Mouse (Mus musculus): Measurements from ENCODE around the gene Cpa5.

Cpa5 gene

DNA sequence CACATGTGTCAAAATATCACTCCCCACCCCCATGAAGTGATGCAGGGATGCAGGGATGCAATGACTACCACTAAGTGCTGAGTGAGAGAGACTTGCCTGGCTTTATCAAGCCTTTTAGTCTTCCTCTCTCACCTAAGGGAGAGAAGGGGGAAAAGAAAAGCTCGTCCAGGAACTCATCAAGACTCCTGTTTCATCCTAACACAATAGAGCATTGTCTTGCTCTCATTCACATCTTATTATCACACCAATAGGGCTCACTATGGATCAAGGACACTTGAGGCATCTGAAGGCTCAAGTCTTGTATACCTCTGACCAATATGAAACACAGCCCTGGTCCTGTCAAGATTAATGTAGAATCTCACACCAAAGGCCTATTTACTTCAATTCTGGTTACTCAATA, 9.8 kb upstream of the Cpa5 start:
- no peak for DNase-seq (ENCODE audit: extremely low spot score, low spot score)

DNA sequence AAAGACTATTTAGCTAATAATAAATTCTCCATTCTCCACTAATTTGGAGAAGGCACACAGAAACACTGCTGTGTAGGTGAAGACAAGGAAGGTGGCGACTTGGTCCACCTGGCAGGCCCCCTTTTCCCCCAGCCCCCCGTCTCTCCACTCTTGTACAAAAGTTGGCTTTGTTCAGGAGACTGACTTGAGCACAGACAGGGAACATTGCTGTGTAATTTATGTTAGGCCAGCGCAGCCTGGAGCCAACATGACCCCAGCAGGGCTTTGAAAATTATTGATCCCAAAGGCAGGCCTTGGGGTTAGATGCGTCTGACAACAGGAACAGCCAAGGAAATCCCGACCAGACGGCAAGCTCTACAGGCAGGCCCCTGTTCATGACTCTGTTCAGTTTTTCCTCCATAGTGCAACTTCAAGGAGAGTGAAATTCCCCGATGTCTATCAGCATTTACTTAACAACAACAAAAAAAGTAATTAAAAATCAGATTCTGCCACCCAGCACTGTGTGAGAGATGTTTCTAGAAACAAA, 6.4 kb upstream of the Cpa5 start:
- DNase-seq (ENCODE audit: extremely low spot score, low spot score) = no peak

DNA sequence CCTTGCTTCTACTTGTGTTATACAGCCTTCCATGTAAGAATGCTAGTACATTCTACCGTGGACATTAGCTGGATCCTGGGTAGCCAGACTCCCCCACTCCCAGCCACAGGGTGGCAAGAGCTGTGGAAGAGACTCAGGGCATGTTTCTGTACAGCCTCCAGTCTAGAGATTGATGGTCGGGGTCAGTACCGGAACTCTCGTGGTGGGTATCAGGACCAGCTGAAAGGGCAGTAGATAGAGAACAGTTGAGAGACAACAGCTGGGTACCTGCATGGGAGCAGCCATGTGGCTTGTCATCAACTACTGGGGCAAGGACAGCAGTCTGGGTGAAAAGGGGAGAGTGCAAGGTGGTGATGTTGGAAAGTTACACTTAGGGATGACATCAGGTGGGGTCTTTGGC, 5.7 kb upstream of the Cpa5 start:
- no peak for DNase-seq (ENCODE audit: extremely low spot score, low spot score)

DNA sequence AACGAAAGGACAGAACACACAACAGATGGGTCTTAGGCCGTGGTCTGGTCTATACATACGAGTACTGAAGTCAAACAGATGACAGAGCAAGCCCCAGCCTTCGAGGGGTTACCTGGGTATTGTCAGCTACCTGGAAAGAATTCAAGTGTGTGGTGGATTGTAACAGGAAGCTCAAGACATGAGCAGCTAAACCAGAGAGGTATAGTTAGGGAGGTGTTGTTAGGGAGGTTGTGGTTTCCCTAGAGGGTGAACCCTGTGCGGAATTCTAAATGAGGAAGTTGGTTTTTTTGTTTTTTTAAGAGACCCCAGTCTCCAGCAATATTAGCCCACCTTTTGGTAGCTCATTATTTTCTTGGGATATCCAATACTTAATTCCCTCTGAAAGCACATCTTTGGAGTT, 5.1 kb upstream of the Cpa5 start:
- no peak for DNase-seq (ENCODE audit: extremely low spot score, low spot score)

DNA sequence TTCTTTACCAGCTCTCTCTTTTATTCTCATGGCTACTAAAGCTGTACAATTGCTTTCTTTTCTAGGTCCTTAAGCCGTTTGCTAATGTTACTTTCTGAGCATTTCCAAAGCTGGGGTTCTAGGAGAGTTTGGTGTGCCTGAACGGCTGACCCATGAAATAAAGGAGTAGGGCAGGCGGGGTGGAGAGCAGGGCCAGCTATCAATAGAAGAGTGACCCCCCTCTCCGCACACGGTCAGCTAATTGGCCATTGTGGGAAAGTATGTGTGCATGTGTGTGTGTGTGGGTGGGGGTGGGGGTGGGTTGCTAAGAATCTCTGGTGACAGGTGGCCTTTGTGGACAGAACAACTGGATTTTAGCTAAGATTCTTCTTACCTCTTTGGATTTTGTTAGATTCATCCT, 402 bp downstream of the Cpa5 start:
- DNase-seq (ENCODE audit: extremely low spot score, low spot score) = no peak

DNA sequence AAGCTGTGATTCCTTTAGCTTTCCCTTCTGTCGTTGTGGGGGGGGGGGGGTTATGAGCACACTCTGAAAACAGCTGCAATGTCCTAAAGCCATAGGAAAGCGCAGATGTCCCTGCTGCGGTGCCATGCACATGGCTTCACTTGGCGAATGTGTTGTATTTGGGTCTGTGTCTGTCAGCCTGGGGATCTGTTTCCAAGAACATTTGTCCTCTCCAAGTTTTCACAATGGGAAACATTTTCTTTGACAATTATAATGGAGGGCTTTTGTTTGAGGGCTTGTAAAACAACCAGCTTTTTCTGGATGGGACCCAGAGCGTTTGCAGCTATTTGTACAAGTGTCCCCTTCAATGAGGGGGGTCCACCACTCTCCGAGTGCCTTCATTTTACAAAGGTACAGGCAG, 3.4 kb downstream of the Cpa5 start:
- no peak for DNase-seq (ENCODE audit: extremely low spot score, low spot score)

DNA sequence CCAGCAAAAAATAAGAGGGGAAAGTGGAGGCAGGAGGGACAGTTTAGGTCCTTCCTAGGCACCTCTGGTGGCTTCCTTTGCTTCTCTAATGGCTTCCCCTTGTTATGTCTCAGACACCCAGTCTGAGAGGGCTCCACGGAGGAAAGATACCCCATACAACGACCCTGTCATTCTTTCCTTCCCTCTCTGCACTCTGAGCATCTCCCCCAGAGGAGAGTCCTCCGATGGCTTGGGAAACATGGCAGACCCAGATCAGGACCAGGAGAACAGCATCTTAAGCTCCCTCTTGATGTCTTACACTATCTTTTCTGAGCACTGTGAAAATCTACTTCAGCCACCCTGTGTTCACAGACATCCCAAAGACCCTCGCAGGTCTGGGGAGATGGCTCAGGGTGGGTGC, 4.9 kb downstream of the Cpa5 start:
- DNase-seq (ENCODE audit: extremely low spot score, low spot score) = no peak

DNA sequence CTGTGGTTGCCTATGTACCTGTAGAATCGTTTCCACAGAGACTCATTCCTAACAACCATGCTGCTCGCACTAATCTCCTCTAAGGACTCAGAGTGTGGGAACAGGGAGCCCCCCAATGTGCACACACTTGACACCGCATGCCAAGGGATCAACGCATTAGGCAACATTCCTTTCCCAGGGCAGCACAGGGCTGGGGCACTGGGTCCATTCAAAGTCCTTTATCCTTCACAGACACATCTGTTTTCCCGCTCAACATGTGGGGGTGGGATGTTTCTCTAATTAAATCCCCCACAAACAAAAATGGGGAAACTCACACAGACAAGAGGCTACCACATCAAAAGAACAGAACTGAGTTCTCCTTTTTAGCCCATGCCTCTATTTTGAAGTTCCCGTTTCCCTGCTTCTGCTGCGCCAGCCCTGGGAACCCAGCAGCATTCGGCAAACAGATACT, 5.7 kb downstream of the Cpa5 start:
- DNase-seq (ENCODE audit: extremely low spot score, low spot score) = peak; percentile 67

DNA sequence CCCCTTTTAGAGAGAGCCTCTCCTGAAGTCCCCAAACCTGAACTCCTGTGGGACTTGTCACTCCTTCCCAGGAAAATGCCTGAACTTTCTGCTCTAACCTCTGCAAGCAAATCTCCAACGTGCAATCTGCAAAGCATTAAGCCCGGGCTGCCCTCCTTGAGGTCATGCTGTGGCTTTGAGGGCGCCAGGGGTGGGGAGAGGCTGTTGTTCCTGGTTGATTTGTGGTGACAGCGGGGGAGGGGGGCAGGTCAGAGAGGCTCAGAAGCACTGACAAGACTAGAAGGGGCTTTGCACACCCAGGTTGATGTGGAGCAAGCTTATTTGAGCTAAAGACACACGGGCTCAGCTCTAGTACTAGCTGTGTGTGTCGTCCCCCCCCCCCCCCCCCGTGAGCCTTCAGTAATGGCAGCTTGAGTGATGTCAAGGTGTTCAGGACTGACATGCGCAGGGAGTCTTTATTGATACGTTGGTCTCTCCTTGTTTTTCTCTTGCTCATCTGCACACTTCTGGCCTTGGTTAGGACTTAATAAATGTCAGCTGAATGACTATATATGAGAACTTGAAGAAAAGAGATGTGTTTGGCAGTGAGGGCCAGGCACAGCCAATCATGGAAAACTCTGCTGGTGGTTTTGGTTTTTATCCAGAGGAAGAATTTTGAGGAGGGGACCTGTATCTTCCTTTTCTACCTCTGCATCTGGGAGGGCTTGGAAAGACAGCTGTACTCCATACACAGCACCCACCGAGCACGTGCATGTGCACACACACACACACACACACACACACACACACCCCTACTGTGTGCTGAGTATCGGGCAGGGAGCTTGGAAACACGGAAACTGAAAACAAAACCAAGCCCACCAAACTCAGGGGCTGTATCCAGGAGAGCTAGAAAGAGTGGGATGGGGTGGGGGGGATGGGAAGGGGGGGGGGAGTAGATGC, 6.5 kb downstream of the Cpa5 start:
- DNase-seq (ENCODE audit: extremely low spot score, low spot score) = peak; percentile 92

DNA sequence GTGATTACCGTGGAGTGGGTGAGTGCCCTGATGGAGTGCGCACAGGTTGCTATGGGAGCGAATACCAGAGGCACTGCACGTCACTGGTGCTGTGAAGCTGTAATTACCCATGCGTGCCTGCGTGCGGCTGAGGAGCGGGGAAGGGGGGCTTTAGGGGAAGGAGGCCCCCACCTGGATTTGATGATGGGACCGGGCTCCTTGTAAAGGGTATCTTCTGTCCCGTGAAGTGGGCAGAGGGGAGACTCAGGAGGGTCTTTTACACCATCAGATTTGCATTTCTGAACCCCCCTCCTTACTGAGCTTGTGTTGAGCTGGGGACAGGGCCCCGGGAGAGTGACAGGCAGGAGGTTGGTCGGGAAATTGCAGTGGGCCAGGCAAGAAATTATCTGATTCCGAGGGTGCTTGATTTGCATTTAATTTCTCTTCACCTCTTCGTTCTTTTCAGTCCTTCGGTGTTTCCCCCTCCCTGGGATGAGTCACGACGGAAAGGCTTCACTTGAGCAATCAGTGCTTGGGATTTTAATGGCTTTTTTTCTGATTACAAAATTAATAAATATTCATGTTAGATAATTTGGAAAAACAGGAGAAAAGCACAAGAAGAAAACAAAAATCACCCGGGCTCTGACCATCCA, 7.3 kb downstream of the Cpa5 start:
- peak; percentile 71 for DNase-seq (ENCODE audit: extremely low spot score, low spot score)

DNA sequence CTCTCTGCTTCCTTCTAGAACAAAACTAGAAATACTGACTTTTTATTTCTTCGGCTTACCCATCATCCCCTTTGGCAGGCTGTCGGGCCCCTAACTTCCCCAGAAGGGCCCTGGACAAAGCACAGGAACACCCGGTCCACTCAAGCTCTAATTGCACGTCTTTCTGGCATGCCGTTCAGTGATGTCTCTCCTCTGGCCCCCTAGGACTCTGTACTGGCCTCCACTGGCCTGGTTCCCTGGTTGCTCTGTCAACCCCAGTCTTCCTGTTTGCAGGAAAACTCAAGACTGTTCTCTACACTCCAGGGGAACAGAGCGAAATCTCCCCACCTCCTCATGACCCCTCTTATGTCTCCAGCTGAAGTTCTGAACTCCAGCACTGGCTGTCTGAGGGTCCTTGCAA, 7.9 kb downstream of the Cpa5 start:
- no peak for DNase-seq (ENCODE audit: extremely low spot score, low spot score)

DNA sequence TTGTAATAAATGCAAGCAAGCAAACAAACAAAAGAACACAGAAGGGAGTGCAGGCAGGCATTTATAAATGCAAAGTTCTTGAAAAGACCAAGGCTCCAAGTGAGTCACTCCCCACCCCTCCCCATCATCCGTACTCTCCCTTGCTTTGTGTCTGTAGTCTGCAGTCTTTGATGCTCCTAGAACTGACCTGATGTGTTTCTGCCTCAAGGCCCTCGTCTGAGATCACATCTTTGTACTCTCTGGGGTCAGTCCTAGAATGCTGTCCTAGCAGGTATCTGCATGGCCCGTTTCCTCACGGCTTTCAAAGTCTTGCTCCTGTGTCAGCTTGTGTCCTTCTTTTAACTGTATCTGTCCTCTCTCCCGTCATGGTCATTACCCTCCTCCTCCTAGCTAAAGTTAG, 8.8 kb downstream of the Cpa5 start:
- DNase-seq (ENCODE audit: extremely low spot score, low spot score) = no peak

DNA sequence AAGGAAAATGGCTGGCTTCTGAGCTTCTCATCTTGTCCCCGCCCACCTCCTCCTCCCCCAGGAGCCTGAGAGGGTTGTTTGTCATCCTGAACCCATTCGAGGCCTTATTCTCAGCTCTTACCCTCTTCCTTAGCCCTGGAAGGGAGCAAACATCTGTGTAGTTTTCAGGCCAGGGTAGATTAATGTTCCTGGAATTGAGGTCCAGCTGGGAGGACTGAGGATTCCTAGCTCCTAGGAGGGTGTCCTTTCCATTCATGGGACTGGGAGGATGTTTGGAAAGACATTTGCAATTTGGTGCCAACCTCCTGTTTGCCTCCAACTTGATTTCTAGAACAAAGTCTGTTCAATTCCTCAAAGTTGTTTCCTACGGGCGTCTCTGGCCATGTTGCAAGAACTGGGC, 9.8 kb downstream of the Cpa5 start:
- no peak for DNase-seq (ENCODE audit: extremely low spot score, low spot score)

DNA sequence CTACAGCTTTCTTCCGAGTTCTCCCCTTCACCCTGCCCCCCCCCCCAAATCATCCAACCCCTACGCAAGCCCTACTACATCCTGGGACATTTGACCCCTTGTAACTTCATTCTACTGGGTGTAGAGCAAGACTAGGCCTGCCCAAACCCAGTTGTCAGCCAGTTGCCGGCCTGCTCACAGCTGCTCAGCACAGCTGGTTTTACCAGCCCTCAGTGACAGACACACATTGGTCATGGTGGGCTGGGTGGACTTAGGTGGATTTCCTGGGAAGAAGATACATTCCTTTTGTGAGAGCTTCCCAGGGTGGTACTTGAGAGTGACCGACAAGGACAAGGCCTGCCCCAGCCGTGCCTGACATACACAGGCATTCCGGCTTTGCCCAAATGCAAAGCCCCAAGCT, 10.2 kb downstream of the Cpa5 start:
- no peak for DNase-seq (ENCODE audit: extremely low spot score, low spot score)

DNA sequence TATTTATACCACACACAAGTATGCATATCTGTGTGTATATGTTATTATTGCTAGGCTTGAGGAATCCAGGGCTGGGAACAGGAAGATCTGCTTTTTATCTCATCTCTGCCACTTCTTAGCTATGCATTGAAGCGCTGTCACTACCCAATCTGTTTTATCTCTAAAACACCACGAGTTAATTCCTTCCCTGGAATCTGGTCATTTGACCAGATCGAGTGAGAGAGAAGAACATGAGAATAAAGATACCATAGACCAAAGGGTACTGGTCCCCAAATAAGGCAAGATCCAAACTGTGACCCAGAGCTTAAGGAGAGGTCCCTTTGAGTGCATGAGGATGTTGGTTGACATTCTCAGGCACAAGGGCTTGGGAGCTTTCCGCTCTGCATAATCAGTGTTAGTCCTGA, 11.2 kb downstream of the Cpa5 start:
- DNase-seq (ENCODE audit: extremely low spot score, low spot score) = no peak

DNA sequence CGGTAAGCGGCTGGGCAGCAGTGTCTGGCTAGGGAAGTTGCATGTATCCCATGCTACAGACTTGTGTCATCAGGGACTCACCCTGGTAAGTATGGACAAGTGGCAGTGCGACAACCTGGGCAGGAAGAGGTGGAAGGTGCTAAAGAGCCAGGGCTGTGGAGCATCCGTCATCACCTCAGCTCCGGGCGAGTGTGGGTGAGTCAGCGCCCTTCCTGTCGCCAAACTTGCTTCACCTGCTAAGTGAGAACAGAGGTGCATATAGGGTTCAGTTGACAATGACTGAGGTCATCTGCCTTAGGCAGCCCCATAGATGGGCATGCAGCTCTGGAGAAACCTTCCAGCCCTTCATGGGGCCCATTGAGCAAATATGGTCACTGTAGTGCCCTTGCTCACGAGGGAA, 14.0 kb downstream of the Cpa5 start:
- no peak for DNase-seq (ENCODE audit: extremely low spot score, low spot score)

DNA sequence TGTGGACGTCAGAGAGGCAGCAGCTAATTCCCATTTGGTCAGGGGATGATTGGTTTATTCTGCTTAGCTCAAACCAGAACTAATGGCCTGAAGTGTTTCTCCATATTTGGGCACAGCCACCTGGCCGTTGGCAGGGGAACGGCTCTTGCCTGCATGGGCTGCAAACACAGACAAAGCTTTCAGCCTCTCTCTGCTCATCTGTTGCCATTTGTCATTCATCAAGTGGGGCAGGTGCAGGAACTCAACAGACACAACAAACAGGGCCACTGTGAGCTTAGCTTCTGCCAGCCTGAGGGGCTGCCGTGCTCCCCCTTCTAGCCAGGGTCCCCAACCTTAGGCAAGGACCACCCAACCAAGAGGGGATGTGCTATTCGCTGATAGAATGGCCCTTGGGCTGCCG, 17.3 kb downstream of the Cpa5 start:
- no peak for DNase-seq (ENCODE audit: extremely low spot score, low spot score)

DNA sequence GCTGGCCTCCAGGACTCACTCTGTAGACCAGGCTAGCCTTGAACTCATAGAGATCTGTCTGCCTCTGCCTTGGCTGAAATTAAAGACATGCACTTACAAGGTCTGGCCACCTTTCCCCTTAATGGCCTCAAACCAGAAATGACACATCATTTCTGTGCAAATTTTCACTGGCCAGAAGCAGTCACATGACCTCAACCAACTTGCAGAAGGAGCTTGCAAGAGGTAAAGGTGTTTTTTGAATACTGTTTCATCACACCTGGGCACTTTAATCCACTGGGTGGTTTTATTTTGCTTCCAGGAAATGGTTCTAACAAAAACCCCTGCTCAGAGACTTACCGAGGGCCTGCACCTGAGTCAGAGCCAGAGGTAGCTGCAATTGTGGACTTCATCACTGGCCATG, 19.2 kb downstream of the Cpa5 start:
- DNase-seq (ENCODE audit: extremely low spot score, low spot score) = no peak

DNA sequence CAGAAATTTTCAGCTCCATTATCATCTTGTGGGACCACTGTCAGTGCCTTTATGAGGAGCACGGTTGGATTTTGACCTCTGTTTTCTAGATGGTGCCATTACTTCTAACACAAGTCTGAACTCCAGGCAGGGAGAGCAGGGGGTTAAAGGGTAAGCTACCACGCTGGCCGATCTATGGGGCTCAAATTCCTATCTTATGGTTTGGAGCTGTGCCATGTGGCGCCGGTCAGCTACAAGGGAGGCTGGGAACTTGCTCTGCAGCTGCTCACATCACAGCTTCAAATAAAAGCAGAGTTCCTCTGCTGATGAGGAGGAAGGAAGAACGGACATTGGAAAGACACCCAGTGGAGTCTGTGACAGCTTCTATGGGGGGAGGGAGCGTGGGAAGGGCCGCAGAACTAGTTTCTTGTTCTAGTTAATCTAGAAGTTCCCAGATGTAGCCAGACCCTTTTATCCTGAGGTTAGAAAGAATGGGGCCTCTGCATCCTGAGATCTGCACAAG, 24.6 kb downstream of the Cpa5 start:
- DNase-seq (ENCODE audit: extremely low spot score, low spot score) = no peak

DNA sequence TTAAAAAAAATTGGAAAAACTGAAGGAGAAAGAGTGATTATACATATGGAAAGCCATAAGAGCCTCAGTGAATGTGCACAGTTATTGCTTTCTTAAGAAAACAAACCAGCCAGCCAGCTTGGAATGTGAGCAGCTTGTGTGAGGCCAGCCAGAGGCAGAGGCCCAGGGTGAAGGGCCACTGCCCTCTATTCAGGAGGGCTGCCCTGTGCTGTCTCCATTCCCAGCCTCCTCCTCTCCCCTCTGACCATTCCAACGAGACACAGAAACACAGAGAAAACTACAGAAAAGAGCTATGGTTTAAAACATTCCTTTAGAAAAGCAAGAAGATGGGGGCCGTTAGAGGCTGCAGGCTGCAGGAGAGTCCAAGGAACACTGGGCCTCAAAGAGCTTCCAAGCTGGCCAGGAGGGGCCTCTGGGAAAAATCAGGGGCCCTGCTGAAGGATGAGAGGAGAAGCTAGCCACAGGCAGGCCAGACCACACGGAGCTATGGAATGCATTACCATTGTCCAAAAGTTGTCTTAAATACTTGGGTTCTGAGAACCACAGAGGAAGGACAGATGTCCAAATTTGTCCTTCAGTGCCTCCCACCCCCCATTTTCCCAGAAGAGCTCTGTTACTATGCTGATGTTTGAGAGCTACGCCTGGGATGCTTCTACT, 25.5 kb downstream of the Cpa5 start:
- peak; percentile 64 for DNase-seq (ENCODE audit: extremely low spot score, low spot score)

DNA sequence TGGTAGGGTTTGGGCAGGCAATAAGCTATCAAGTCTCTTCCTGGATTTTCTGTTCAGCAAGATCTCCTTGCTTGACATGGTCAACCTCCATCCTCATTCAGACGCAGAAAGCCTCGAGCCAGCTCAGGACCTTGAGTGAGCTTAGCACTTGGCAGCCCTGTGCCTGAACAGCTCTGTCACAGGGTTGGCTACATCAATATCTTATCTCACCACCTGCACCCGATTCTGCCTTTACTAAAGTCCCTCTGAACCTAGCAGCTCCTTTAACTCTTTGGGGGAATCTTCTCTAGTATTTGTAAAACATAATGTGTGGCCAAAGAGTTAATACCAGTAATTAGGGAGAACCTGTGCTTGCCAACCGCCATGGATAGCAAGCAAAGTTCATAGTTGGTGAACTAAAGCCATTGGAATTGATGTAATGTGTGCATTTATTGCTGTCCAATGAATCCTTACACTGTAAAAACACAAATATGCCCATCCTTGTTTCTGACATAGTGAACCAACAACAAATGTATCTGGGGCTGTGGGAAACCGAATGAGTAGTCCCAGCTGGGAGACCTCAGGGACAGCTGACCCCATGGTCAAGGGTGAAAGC, 28.0 kb downstream of the Cpa5 start, which contains the start of gene Cpa1:
Gene Cpa1, plus strand, starts transcription at position 545 of the 595 bp plus-strand sequence.
- no peak for DNase-seq (ENCODE audit: extremely low spot score, low spot score)

Measured in neural tube, embryonic 10.5 days (tissue).